Mouse (Mus musculus) left cerebral cortex, adult 9 months (tissue): Measurements from ENCODE around the gene Timmdc1.
"Not testable (repeated sequence)": the region's sequence is repeated elsewhere in the genome, so short reads cannot be mapped to it uniquely, and the experiment has no call there.

Experiments used
- DNase-seq, 2 experiments: peaks; one replicate each; pipeline ENCODE4 v3.0.0; 2022; ENCODE audit warnings: low spot score in 2 of 2

The Timmdc1 gene

DNA sequence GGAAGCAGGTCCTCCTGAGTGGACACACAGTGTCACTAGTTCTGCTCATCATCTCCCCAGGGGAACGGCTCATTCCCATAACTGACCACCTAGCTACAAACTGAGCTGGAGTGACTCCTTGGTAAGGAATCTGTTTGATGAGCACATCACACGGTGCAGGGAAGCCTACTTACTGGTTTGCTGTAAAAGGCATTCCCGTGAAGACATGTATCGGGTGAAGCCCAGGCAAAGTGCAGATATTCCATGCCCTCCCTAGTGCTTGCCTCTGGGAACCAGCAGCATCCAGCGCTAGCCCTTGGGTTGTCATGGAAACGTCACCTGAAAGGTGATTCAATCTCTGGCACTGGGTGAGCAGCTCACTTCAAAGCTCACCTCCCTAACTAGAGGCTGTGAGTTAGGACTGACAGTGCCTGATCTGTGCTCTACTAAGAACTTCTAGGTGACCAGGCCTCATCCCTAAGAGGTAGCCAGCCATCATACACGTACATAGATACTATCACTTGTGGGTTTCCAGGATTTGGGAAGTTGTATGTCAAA lies 25.8 kb downstream of the Timmdc1 start:
- DNase-seq = no peak

DNA sequence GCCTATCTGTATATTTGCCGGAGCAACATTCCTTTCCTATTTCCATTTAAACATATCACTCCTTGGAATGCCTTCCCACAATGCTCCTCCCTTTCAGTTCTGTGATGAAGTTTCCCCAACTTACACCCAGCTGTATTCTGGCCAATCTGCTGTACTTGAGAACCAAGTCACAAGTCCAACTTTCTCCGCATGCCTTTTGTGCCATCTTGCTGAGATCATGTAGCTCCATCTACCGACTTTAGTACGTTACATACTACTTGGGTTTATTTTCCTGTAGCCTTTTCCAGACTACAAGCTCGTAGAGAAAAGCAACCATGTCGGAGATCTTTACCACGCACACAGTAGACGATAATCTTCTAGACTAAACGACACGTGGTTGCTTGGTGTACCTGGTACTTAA lies 28.6 kb downstream of the Timmdc1 start:
- DNase-seq = no peak

DNA sequence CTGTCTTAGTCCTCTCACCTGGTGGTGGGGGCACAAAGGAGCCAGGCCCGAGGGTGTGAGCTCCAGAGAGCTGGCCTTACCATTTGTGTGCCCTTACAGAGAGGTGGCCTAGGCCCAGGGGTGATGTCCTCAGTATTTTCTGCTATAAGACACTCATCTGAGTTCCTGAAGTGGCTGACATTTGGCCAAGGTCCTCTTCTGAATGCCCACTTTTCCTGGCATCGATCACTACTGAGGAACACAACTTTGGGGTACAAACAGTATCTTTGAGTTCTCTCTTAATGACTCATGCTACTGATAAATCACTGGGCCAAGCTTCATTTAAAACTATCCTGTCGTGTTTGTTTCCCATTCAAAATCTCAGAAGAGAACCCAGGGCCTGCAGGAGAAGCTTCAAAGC lies 29.9 kb downstream of the Timmdc1 start:
- DNase-seq = no peak

DNA sequence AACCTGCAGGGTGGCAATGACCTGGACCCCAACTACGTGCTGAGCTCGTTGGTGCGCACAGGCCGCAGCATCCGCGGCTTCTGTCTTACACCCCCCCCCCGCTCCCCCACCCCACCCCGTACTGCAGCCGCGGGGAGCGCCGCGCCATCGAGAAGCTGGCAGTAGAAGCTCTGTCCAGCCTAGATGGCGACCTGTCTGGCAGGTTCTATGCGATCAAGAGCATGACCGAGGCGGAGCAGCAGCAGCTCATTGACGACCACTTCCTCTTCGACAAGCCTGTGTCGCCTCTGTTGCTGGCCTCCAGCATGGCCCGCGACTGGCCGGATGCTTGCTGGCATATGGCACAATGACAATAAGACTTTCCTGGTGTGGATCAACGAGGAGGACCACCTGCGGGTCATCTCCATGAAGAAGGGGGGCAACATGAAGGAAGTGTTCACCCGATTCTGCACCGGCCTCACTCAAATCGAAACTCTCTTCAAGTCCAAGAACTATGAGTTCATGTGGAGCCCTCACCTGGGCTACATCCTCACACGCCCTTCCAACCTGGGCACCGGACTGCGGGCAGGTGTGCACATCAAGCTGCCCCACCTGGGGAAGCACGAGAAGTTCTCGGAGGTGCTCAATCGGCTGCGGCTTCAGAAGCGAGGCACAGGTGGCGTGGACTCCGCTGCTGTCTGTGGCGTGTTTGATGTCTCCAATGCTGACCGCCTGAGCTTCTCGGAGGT lies 38.7 kb downstream of the Timmdc1 start:
- DNase-seq = no peak

DNA sequence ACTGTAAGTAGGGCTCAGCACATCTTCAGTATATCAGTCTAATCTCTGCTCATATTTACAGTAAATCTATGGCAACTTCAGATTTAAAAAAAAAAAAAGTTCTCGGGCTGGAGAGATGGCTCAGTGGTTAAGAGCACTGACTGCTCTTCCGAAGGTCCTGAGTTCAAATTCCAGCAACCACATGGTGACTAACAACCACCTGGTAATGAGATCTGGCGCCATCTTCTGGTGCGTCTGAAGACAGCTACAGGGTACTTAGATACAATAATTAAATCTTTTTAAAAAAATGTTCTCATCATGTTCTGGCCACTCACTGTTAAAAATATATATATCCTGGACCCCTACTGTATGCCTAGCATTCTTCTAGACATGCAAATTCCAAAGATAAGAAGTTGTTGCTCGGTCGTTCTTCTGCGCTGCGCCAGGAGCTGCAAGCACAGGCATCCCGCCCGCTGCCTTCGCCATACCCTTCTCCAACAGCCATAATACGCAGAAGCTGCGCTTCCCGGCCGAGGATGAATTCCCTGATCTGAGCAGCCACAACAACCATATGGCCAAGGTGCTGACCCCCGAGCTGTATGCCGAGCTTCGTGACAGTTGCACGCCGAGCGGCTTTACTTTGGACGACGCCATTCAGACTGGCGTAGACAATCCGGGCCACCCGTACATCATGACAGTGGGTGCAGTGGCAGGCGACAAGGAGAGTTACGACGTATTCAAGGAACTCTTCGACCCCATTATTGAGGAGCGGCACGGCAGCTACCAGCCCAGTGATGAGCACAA lies 39.5 kb downstream of the Timmdc1 start:
- DNase-seq = no peak

DNA sequence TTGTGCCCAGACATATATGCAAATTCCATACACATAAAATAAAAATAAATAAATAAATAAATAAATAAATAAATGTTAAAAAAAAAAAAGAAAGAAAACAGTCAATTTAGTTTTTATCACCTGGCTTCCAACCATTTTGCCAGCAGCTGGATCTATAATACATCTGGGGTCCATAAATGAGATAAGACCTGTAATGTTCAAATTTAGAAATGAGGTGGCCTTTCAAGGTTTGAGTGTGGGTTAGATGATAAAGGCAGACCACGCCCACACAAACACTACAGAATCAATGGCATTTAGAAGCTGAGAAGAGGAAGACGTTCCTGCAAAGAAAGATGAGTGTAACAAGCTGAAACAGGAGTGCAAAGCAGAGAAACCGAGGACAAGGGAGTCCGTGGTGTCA lies 41.1 kb downstream of the Timmdc1 start:
- no peak for DNase-seq

DNA sequence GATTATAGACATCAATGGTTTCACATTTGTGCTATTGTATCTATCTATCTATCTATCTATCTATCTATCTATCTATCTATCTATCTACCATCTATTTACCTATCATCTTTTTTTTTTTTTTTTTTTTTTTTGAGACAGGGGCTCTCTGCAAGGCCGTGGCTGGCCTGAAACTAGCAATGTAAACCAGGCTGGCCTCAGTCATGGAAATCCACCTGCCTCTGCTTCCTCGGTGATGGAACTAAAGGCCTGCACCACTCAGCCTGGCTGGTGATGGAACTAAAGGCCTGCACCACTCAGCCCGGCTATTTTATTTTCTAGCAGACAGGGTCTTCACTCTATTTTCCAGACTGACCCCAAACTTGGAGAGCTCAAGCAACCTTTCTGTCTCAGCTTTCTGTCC lies 44.2 kb downstream of the Timmdc1 start:
- no peak for DNase-seq

DNA sequence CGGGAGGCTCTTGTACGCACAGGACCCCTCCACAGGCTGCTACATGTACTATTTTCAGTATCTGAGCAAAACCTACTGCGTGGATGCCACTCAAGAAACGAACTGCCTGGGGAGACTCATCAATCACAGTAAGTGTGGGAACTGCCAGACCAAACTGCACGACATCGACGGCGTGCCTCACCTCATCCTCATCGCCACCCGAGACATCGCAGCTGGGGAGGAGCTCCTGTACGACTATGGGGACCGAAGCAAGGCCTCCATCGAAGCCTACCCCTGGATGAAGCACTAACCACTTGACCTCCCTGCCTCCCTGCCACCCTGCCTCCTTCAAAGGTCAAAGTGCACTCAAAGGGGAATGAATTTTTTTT lies 45.2 kb downstream of the Timmdc1 start:
- not testable (repeated sequence) for DNase-seq

DNA sequence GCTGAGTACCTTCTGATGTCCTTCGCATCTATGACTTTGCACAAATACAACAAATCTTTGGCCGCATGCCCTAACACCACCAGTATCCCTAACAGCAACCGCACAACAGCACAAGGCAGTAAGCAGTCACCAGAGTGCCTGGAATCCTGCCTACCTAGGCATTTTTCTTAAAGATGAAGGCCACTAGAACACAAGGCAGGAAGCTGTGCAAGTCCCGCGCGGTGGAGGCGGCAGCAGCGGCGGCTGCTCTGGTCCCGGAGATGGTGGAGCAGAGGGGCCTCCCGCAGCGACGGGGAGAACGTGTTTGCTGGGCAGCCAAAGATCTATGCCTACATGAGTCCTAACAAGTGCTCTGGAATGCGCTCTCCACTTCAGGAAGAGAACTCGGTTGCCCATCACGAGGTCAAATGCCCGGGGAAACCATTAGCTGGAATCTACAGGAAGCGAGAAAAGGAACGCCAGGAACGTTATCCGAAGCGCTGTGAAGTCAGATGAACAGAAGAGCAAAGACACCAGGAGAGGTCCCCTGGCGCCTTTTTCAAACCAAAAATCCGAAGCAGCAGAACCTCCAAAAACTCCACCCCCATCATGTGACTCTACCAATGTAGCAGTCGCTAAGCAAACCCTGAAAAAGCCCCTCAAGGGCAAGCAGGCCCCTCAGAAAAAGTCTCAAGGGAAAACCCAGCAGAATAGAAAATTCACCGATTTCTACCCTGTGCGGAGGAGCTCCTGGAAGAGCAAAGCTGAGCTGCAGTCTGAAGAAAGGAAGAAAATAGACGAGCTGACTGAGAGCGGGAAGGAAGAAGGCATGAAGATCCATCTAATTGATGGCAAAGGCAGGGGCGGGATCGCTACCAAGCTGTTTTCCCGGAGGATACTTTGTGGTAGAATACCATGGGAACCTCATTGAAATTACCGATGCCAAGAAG lies 45.9 kb downstream of the Timmdc1 start:
- peak in 1 of 2 experiments; percentile 46 for DNase-seq

DNA sequence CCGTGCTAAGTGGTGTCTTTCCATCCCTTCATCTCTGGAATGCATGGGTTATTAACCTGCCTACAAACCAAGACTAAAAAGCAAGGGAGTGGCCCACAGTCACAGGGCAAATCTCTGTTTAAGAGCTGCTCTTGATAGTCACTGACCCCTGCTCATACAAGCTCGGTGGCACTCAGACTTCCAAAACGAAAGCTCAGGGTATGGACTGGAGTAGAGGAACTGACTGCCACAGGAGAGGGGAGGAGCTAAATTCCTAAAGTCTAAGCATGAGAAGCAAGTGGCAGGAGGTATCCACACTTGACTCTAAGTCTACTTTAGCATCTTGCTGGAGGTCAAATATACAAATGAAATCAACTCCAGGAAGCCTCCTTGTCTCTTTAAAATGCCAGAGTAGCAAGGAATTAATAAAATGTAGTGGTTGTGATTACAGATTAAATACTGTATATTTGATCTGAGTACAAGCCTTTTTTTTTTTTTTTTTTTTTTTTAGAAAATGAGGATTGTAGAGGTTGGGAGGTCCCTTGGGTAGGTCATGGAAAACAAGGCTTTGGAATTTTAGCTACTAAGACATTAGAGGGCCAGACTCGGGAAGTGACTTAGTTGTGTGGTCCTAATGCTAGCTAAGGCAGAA lies 46.7 kb downstream of the Timmdc1 start:
- DNase-seq = no peak

DNA sequence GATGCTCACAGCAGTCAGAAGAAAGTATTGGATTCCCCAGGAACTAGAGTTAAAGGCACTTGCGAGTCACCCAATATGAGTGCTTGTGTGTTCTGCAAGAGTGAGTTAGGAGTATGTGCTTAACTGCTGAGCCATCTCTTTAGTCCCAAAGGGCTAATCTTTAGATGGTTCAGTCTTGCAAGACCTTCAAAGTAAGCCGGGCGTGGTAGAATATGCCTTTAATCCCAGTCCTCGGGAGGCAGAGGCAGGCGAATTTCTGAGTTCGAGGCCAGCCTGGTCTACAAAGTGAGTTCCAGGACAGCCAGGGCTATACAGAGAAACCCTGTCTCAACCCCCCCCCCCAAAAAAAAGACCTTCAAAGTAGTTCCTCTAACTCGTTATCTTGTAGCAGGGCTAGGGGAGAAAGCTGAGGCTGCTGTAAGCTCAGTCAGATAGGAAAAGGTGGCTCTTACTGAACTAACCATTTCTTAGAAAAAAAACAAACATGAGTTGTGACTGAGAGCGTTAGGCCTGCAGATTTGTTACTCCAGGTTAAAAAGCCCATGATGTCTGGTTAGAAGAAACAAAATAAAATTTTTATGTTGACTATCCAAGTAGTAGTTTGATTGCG lies 47.7 kb downstream of the Timmdc1 start:
- no peak for DNase-seq

DNA sequence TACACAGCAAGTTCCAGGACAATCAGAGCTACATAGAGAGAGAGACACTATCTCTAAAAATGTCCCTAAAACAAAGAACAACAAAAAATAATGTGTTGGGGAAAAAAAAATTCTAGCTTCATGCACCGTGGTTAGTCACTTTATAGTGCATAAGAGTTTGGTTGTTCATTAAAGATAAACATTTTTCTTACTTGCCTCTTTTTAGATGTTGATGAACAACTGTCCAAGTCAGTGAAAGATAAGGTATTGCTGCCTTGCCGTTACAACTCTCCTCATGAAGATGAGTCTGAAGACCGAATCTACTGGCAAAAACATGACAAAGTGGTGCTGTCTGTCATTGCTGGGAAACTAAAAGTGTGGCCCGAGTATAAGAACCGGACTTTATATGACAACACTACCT lies 48.8 kb downstream of the Timmdc1 start:
- DNase-seq = no peak

DNA sequence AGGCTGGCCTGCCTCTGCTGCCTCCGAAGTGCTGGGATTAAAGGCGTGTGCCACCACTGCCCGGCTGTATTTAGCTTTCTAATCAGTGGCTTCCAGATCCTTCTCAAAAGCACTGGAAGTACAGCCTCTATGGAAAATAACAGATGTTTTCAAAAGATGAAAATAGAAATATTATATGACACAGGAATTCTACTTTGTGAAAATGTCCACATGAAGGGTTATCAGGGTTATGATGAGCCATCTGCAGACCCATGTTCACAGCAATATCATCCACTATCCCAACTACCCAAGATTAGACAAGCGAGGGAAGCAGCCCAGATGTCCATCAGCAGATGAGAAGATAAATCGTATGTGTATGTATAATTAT lies 50.0 kb downstream of the Timmdc1 start:
- DNase-seq = no peak

DNA sequence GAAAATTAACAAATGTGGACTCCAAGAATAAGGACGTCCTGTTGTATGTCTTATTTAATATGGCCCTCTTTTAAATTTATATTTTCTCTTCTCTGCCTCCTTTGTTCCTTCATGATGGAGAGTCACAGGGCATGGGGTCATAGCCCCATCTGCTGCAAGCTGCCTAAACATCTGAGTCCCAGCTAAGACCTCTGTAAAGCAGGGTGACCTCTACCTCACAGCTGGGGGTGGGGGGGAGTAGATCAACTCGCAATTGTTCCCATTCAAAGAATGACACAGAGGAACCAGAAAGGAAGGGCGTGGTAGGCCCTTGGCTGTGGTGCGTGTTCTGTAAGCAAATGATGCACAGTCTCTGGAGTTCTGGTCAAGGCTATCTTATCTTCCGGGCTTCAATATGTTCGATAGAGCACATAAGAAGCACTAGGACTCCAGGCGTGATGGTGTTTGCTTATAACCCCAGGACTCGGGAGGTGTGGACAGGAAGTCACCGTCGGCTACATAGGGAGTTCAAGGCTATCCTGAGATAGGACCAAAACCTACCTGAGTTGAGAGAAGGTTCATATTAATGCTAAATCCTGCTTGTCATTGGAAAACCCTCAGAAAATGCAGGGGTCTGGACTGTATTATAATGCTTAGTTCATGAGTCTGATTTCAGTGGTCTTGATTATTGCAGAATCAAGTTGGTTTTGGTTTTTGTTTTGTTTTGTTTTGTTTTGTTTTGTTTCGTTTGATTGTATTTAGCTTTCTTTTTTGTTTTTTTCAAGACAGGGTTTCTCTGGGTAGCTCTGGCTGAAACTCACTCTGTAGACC lies 50.6 kb downstream of the Timmdc1 start:
- no peak for DNase-seq

DNA sequence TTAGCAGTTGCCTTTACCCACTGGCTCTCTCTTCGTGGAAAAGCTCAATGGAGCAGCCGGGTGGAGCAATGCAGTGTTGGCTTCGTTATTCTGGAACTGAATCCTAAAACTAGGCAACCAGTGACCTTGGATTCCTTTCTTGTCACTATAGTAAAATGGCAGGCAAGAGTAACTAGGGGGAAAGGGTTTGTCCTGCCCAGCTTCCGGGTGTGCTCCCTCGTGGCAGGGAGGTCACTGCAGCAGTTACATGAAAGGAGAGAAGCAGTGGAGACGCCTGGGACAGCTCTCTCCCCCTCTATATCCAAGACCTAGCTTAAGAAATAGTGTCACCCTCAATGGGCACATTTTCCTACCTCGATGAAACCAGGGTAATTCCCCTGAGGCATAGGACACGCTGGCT lies 53.0 kb downstream of the Timmdc1 start:
- no peak for DNase-seq

DNA sequence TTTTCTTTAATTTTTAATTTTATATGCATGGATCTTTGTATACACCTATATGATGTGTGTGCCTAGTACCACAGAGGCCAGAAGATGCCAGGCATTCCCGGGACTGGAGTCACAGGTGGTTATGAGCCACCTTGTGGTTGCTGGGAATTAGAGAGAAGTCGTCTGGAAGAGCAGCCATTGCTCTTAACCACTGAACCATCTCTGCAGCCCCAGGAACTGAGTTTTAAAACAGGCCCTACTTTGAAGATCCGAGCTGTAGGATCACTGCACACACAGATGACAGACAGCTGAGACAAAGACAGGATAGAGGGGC lies 53.8 kb downstream of the Timmdc1 start:
- no peak for DNase-seq

DNA sequence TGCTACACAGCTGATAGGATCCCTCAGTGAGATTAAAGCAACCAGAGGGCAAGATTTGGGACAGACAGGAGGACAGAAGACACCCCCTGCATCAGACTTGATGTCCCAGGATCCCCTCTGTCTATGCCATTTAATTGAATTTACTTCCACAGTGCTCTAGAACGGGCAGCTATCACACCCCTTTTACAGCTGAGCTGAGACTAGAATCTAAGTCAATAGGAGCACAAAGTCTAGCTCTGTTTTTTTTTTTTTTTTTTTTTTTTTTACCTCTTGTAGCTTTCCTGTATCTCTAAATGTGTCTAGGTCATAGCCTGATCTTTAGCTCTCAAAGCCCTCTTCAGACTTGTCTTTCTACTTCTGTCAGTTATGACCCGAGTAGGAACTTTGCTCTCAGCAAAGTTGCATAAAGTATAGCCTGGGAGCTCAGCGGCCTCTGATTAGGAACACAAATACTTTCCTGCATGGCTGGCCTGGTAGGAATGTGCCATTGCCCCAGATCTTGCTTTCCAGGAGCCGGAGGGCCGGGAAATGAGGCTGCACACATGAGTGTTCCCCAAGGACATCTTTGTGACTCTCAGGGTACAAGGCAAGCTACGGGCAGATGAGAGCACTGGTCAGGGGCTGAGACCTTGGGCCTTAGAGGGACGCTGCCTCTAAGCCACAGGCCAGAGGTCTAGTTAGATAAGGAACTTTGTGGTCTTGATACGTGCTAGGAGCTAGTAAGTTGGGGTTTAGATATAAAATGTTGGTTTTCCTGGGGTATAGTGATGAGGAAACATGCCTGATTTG lies 54.4 kb downstream of the Timmdc1 start:
- no peak for DNase-seq

DNA sequence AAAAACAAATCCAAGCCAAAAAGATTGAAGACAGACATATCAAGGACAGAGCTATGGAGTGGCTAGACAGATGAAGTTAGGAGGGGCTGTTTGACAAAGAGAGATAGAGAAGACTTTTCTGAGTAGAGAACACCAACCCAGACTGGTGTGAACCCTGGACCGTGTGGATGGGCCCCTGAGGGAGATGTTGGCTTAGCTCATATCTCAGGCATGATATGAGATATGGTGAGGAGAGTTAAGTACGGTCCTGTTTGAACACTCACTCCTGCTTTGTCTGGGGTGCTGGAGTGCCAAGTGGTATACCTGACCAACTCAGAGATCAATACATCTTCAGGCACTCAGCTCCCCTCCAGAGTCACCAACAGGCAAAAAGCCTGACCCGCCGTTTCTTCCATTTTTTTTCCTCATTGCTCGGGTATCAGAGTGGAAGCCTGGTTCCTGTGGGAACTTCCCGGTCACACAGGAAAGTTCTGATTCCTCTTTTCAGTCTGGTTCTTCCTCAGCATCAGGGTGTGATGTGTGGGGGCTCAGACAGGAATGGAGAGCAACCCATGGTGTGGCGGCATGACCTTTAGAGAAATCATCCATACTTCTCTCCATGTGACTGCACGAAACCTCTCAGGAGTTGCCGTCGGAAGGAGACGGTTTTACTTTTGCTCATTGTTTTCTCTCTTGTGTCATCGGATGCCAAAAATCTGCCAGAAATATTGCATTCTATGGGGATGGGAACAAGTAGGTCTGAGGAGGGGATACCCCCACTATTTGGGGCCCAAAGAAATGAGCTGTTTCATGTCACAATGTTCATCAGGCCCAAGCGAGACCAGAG lies 55.2 kb downstream of the Timmdc1 start:
- DNase-seq = no peak

DNA sequence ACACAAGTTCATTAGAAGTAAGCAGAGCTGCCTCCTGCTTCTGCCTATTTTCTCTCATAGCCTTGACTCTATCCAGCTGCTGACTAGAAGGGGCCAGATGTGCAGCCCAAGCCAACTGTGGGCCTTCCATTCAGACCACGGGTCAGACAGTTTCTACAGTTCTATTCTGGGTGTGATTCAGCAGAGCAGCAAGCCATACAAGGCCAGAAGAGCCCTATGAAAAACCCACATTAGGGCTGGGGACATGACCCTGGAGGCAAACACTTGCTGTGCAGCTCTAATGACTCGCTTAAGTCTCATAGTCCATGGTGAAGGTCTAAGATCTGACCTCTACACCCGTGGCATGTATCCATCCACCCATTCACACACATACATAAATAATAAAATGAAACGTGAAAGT lies 56.4 kb downstream of the Timmdc1 start:
- no peak for DNase-seq
